Mouse (Mus musculus) intestine, postnatal 0 days (tissue): Measurements from ENCODE around the gene Ltbp3. TPM values are rescaled to one million over a fixed set of nuclear protein-coding genes. Genes with fewer than 3 reads are reported as not detected.
A peak's percentile ranks its signal among the peaks of the same experiment; 100 is the strongest.

Experiments used
- ATAC-seq: fragments of 200-750 bp; cut with Nextera tagmentation; 2 replicates; pipeline ENCODE4 v1.8.0; 2017; ENCODE audit warnings: mild to moderate bottlenecking, moderate TSS enrichment, moderate library complexity
- H3K27ac ChIP-seq: fragments of 300-500 bp; sonication (generic); 2 replicates; pipeline ENCODE4 v1.5.1; 2014; ENCODE audit warnings: mild to moderate bottlenecking, low read depth, low read length, moderate library complexity
- H3K27me3 ChIP-seq: fragments of 300-500 bp; sonication (generic); replicated peaks from 2 replicates; pipeline ENCODE4 v1.6.1; 2014; ENCODE audit warnings: low read length, mixed read lengths; ENCODE audit not compliant: control insufficient read depth, insufficient read depth
- H3K36me3 ChIP-seq: fragments of 300-500 bp; sonication (generic); 2 replicates; pipeline ENCODE4 v1.6.1; 2014; ENCODE audit warnings: mild to moderate bottlenecking, moderate library complexity; ENCODE audit not compliant: control insufficient read depth, insufficient read depth
- H3K4me1 ChIP-seq: fragments of 300-500 bp; sonication (generic); replicated peaks from 2 replicates; pipeline ENCODE4 v1.6.1; 2014; ENCODE audit warnings: antibody characterized with exemption, low read length, mixed read lengths; ENCODE audit not compliant: control insufficient read depth, insufficient read depth
- H3K4me2 ChIP-seq: fragments of 300-500 bp; sonication (generic); replicated peaks from 2 replicates; pipeline ENCODE4 v1.6.1; 2014; ENCODE audit warnings: low read depth, mild to moderate bottlenecking, moderate library complexity
- H3K4me3 ChIP-seq: fragments of 300-500 bp; sonication (generic); 2 replicates; pipeline ENCODE4 v1.5.1; 2014; ENCODE audit warnings: low read depth, low read length
- H3K9ac ChIP-seq: fragments of 300-500 bp; sonication (generic); 2 replicates; pipeline ENCODE4 v1.6.1; 2014; ENCODE audit warnings: mild to moderate bottlenecking, low read depth, low read length
- H3K9me3 ChIP-seq: fragments of 300-500 bp; sonication (generic); 2 replicates; pipeline ENCODE4 v1.6.1; 2016; ENCODE audit warnings: mixed run types; ENCODE audit not compliant: control insufficient read depth
- CTCF ChIP-seq: sonication (generic); IDR thresholded peaks from 2 replicates; pipeline ENCODE4 v1.5.1; 2016; ENCODE audit warnings: low read depth, mild to moderate bottlenecking, control low read depth, antibody characterized with exemption, moderate library complexity
- WGBS: fragments of 180-500 bp; shearing (Covaris S2); extraction: QIAGEN DNeasy Blood & Tissue Kit; methylation state at CpG from one replicate; pipeline ENCODE4 v1.1.7; 2014; 5-methylcytosine and 5-hydroxymethylcytosine counted together
- polyA plus RNA-seq: library from polyadenylated mRNA; unstranded; fragments of >200 nt; fragmentation: Nextera tagmentation; extraction: Ambion mirVana; gene quantifications from 2 replicates; pipeline ENCODE4 v1.2.1, GENCODE M21; 2015

Ltbp3 gene
- polyA plus RNA-seq, 1 experiment from 2014 or later = 11.9 TPM

DNA sequence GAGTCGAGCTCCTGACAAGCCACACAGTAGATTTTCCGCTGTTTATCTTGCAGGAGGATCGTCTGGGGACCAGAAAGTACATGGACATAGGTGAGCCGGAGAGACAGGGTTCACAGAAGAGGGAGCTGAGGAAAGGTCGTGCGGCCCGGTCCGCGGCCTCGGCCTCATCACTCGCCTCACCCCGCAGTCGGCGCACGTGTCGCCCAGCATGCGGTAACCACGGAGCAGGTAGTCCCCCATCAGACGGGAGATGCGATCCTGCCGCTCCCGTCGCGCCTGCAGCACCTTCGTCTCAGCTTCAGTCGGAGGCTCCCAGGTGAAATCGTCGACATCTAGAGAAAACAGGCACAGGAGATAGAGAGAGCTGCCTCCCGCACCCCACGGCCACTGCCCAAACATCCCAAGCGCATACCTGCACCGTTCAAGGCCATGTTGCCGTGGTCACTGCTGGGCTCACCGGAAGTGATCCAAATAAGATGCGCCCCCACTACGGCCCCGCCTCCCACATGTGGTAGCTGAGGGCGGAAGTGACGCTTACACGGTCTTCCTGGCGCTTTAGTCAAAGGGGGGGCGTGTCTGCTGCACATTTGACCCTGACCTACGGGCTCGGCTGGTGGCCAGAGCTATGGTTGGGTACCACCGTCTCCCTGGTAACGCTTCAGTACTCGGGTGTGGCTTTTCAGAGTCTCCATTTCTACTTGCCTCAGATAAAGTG is 9.3 kb upstream of the Ltbp3 start:
- Histone ChIP-seq H3K4me1 (peaks cover 17% of the 10 kb centered on the region), H3K36me3 (0 out of 2 replicates have a peak, but pooled peaks cover 2% of the 10 kb centered on the region), H3K27me3 (peaks cover 3% of the 10 kb centered on the region; the same call in 1 of the 2 replicates), H3K27ac (no peak overlapping the region), H3K4me2 (peak overlapping the region; percentile 97), H3K4me3 (peak overlapping the region; percentile 62), H3K9ac (peak overlapping the region; percentile 53), H3K9me3 (no peaks in the 10 kb centered on the region)
- no peak for TF ChIP-seq CTCF
- under 1% methylated on average over 47 of the region's 47 CpGs for WGBS
- peak; percentile 81 for ATAC-seq

DNA sequence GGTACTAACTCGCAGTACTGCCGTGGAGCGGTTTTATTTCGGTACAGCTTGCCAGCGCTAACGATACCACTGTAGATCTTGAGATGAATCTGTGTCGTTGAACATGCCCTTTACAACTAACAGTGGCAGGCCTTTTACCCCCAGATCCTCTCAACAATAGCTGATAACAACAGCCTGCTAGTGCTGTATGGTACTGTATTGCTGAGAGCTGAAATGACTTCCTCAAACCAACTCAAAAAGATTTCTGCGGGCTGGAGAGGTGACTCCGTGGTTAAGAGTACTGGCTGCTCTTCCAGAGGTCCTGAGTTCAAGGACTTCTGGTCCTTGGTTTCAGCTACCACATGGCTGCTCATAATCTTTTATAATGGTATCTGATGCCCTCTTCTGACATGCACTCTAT is 6.4 kb upstream of the Ltbp3 start:
- H3K4me2 ChIP-seq = no peak overlapping the region
- no peak for TF ChIP-seq CTCF
- H3K4me3 ChIP-seq = no peak overlapping the region
- no peak overlapping the region for H3K27ac ChIP-seq
- peaks cover 3% of the 10 kb centered on the region; the same call in 1 of the 2 replicates for H3K27me3 ChIP-seq
- 0 out of 2 replicates have a peak, but pooled peaks cover 3% of the 10 kb centered on the region for H3K4me1 ChIP-seq
- H3K9ac ChIP-seq = no peak overlapping the region
- H3K36me3 ChIP-seq = no peaks in the 10 kb centered on the region
- ATAC-seq = no peak
- H3K9me3 ChIP-seq = no peaks in the 10 kb centered on the region
- 77% methylated on average over 9 of the region's 9 CpGs for WGBS

DNA sequence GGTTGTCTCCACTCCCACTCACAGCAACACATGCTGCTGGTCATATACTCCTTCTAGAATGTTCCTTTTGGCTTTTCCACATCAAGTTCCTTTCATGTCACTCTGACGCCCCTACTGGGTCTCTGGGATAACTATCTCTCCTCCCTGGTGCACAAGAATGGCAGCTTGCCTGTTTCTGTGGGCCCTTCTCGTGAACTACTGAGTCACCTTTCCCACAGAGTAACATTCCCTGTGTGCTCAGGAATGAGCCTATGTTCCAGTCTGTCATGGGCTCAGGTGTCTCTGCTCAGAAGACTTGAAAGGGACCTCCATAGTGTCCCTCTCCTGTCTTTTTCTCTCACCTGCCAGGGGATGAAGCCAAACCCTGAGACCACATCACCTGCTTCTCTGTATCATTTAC is 1.3 kb upstream of the Ltbp3 start:
- ATAC-seq = no peak
- peaks cover 19% of the 10 kb centered on the region for H3K27me3 ChIP-seq
- no peak overlapping the region for H3K27ac ChIP-seq
- H3K4me1 ChIP-seq = peaks cover 2% of the 10 kb centered on the region; the same call in 1 of the 2 replicates
- H3K36me3 ChIP-seq = peaks cover 5% of the 10 kb centered on the region; the same call in 1 of the 2 replicates
- 60% methylated on average over 2 of the region's 2 CpGs for WGBS
- no peaks in the 10 kb centered on the region for H3K9me3 ChIP-seq
- H3K9ac ChIP-seq = no peak overlapping the region
- no peak overlapping the region for H3K4me2 ChIP-seq
- no peak for TF ChIP-seq CTCF
- H3K4me3 ChIP-seq = no peak overlapping the region

DNA sequence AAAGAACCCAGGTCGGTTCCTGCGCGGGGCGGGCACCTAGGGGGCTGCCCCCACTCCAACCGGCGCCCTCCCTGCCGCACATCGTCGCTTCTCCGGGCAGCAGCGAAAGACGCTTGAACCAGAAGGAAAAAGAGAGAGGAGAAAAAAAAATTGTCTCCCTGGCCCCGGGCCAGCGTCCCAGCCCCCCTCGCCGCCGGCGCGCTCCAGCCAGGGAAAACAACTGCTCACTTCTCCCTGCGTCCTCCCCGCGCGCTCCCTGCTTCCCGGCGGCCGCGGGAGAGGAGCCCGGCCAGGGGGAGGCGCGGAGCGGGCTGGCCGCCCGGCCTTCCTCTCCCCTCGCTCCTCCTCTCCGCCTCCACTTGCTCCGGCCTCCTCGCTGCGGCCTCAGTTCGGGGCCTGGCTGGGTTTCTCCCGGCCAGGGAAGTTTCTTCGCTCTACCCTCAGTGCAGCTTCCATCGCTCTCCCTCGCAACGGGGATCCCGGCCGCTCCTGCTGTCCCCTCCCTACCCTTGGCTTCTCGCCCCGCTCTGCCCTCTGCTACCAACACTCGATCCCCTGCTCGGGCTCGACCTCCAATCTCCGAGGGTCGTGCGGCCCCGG is 1.0 kb downstream of the Ltbp3 start:
- peaks cover 7% of the 10 kb centered on the region; the same call in 1 of the 2 replicates for H3K36me3 ChIP-seq
- H3K4me3 ChIP-seq = peak overlapping the region; percentile 59
- H3K4me1 ChIP-seq = peaks cover 9% of the 10 kb centered on the region; the same call in 1 of the 2 replicates
- peak overlapping the region; percentile 68 for H3K27ac ChIP-seq
- H3K9me3 ChIP-seq = no peaks in the 10 kb centered on the region
- H3K27me3 ChIP-seq = peaks cover 17% of the 10 kb centered on the region
- WGBS = 1% methylated on average over 54 of the region's 55 CpGs
- peak; percentile 39; the same call in 1 of the 2 replicates for ATAC-seq
- peak overlapping the region; percentile 71 for H3K9ac ChIP-seq
- peak; percentile 20; the same call in 1 of the 2 replicates for TF ChIP-seq CTCF
- H3K4me2 ChIP-seq = peak overlapping the region; percentile 88

DNA sequence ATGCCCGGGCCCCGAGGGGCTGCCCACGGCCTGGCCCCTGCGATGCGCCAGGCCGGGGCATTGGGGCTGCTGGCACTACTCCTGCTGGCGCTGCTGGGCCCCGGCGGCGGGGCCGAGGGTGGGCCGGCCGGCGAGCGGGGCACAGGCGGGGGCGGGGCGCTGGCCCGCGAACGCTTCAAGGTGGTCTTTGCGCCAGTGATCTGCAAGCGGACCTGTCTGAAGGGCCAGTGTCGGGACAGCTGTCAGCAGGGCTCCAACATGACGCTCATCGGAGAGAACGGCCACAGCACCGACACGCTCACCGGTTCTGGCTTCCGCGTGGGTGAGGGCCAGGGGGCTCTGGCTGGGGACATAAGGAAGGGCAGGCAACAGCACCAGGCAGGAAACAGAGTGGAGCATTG is 1.5 kb downstream of the Ltbp3 start:
- WGBS = 4% methylated on average over 32 of the region's 32 CpGs
- Histone ChIP-seq H3K27me3 (peaks cover 17% of the 10 kb centered on the region), H3K36me3 (peaks cover 7% of the 10 kb centered on the region; the same call in 1 of the 2 replicates), H3K27ac (peak overlapping the region; percentile 68), H3K4me3 (peak overlapping the region; percentile 59), H3K9me3 (no peaks in the 10 kb centered on the region), H3K4me1 (peaks cover 9% of the 10 kb centered on the region; the same call in 1 of the 2 replicates), H3K4me2 (peak overlapping the region; percentile 88), H3K9ac (peak overlapping the region; percentile 71)
- ATAC-seq = no peak
- no peak for TF ChIP-seq CTCF

DNA sequence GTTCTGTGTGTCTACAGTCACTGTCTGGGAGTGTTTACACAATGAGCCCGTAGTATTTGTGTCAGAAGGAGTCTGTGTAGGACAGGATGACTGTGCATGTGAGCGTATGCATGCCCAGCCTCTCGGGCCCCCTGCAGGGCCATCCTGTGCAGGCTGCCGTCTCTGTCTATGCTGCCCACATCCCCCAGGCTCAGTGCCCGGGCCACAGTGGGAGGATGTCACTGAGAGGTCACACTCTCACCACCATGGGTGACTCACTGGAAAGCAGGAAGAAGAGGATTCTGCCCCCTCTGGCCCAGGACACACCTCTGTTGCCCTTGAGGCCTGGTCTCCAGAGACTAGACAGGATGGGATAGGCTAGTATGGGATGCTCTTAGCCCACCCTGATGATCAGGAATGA is 2.9 kb downstream of the Ltbp3 start:
- TF ChIP-seq CTCF = peak; percentile 30
- 0 out of 2 replicates have a peak, but pooled peaks have one; percentile 21 for ATAC-seq
- no peak overlapping the region for H3K4me3 ChIP-seq
- no peak overlapping the region for H3K27ac ChIP-seq
- H3K4me2 ChIP-seq = peak overlapping the region; percentile 88; the same call in 1 of the 2 replicates
- H3K36me3 ChIP-seq = peaks cover 7% of the 10 kb centered on the region; the same call in 1 of the 2 replicates
- H3K9ac ChIP-seq = no peak overlapping the region
- peaks cover 17% of the 10 kb centered on the region for H3K27me3 ChIP-seq
- H3K9me3 ChIP-seq = no peaks in the 10 kb centered on the region
- WGBS = 53% methylated on average over 5 of the region's 5 CpGs
- peaks cover 9% of the 10 kb centered on the region; the same call in 1 of the 2 replicates for H3K4me1 ChIP-seq
